Mouse (Mus musculus) heart, embryonic 11.5 days (tissue): ENCODE results near the gene Ankrd60. TPM values are rescaled to one million over a fixed set of nuclear protein-coding genes. Genes with fewer than 3 reads are reported as not detected.

ENCODE experiments used
- ATAC-seq: fragments of 200-750 bp; cut with Nextera tagmentation; replicated peaks from 2 replicates; pipeline ENCODE4 v1.8.0; 2017; ENCODE audit warnings: moderate library complexity; ENCODE audit not compliant: insufficient number of reproducible peaks, low FRiP score, low TSS enrichment
- H3K27ac ChIP-seq: fragments of 300-500 bp; sonication (generic); 2 replicates; pipeline ENCODE4 v1.5.1; 2014; ENCODE audit warnings: mild to moderate bottlenecking, low read depth, low read length
- H3K27me3 ChIP-seq: fragments of 300-500 bp; sonication (generic); 2 replicates; pipeline ENCODE4 v1.6.1; 2014; ENCODE audit warnings: mild to moderate bottlenecking, low read length, mixed read lengths; ENCODE audit not compliant: control insufficient read depth, insufficient read depth
- H3K36me3 ChIP-seq: fragments of 300-500 bp; sonication (generic); 2 replicates; pipeline ENCODE4 v1.6.1; 2014; ENCODE audit warnings: mild to moderate bottlenecking, low read length, moderate library complexity, mixed read lengths; ENCODE audit not compliant: control insufficient read depth, insufficient read depth
- H3K4me1 ChIP-seq: fragments of 300-500 bp; sonication (generic); 2 replicates; pipeline ENCODE4 v1.6.1; 2014; ENCODE audit warnings: low read length; ENCODE audit not compliant: control insufficient read depth, insufficient read depth
- H3K4me2 ChIP-seq: fragments of 300-500 bp; sonication (generic); 2 replicates; pipeline ENCODE4 v1.6.1; 2014; ENCODE audit warnings: mild to moderate bottlenecking, moderate library complexity
- H3K4me3 ChIP-seq: fragments of 300-500 bp; sonication (generic); 2 replicates; pipeline ENCODE4 v1.5.1; 2014; ENCODE audit warnings: low read depth, low read length
- H3K9ac ChIP-seq: fragments of 300-500 bp; sonication (generic); 2 replicates; pipeline ENCODE4 v1.6.1; 2014; ENCODE audit warnings: mild to moderate bottlenecking, low read depth, low read length, moderate library complexity
- H3K9me3 ChIP-seq: fragments of 300-500 bp; sonication (generic); replicated peaks from 2 replicates; pipeline ENCODE4 v1.6.1; 2016; ENCODE audit warnings: low read length; ENCODE audit not compliant: control insufficient read depth
- WGBS: fragments of 180-500 bp; shearing (Covaris S2); extraction: QIAGEN DNeasy Blood & Tissue Kit; methylation state at CpG from one replicate; pipeline ENCODE4 v1.1.7; 2014; ENCODE audit not compliant: insufficient replicate concordance; 5-methylcytosine and 5-hydroxymethylcytosine counted together
- polyA plus RNA-seq: library from polyadenylated mRNA; unstranded; fragments of >200 nt; fragmentation: Nextera tagmentation; extraction: Ambion mirVana; gene quantifications from 2 replicates; pipeline ENCODE4 v1.2.1, GENCODE M21; 2014

Gene Ankrd60
- polyA plus RNA-seq: not detected in 2 replicates

- Histone ChIP-seq H3K27ac (no peak within 1 kb of the TSS), H3K36me3 (no peaks in the 10 kb centered on the region), H3K27me3 (peaks cover 15% of the 10 kb centered on the region), H3K4me1 (no peaks in the 10 kb centered on the region), H3K4me3 (peak within 1 kb of the TSS; percentile 50), H3K4me2 (peak within 1 kb of the TSS; percentile 90), H3K9me3 (no peaks in the 10 kb centered on the region), H3K9ac (peak within 1 kb of the TSS; percentile 64)
- 11% methylated on average over 43 of the region's 58 CpGs for WGBS
- ATAC-seq: peak; percentile 39; the same call in 1 of the 2 replicates
Observed at GRCm38 (mm10) chr2:173577669-173578557, at the start of gene Ankrd60. TSS of gene Ankrd60 (minus strand) at chr2:173578365.

GRCm38 (mm10) chr2:173625786-173626185, 47.6 kb upstream of the Ankrd60 start:
- no peak for ATAC-seq
- Histone ChIP-seq H3K27me3 (no peaks in the 10 kb centered on the region), H3K4me2 (no peak overlapping the region), H3K27ac (no peak overlapping the region), H3K4me1 (no peaks in the 10 kb centered on the region), H3K9me3 (no peaks in the 10 kb centered on the region), H3K4me3 (no peak overlapping the region), H3K36me3 (no peaks in the 10 kb centered on the region), H3K9ac (no peak overlapping the region)
- 85% methylated on average over 3 of the region's 3 CpGs for WGBS

DNA sequence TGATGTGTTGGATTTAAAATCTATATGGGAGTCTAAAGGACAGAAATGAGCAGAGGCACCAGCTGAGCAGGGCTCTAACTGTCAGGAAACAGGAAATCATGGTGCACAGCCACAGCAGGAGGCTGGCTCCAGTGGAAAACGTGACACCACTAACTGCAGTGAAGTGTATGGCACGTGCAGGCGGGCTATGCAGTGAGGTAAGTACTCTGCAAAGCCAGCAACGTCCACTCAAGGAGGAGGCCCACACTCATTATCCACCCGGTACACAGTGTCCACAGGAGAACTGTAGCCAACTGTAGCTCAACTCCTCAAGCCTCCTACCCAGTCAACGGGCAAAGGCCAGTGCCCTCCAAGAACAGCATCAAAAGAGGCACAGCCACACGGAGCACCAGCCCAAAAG, 46.5 kb upstream of the Ankrd60 start:
- no peak overlapping the region for H3K9ac ChIP-seq
- no peaks in the 10 kb centered on the region for H3K4me1 ChIP-seq
- no peaks in the 10 kb centered on the region for H3K27me3 ChIP-seq
- H3K9me3 ChIP-seq: no peaks in the 10 kb centered on the region
- H3K4me2 ChIP-seq: no peak overlapping the region
- no peak overlapping the region for H3K4me3 ChIP-seq
- no peaks in the 10 kb centered on the region for H3K36me3 ChIP-seq
- H3K27ac ChIP-seq: no peak overlapping the region
- ATAC-seq: no peak
- 58% methylated on average over 7 of the region's 7 CpGs for WGBS

- H3K36me3 ChIP-seq: no peaks in the 10 kb centered on the region
- 61% methylated on average over 7 of the region's 7 CpGs for WGBS
- H3K9me3 ChIP-seq: no peaks in the 10 kb centered on the region
- no peak overlapping the region for H3K27ac ChIP-seq
- no peaks in the 10 kb centered on the region for H3K4me1 ChIP-seq
- no peak overlapping the region for H3K9ac ChIP-seq
- ATAC-seq: no peak
- no peak overlapping the region for H3K4me2 ChIP-seq
- no peaks in the 10 kb centered on the region for H3K27me3 ChIP-seq
- no peak overlapping the region for H3K4me3 ChIP-seq
Observed at GRCm38 (mm10) chr2:173622173-173622601, 44.0 kb upstream of the Ankrd60 start.

DNA sequence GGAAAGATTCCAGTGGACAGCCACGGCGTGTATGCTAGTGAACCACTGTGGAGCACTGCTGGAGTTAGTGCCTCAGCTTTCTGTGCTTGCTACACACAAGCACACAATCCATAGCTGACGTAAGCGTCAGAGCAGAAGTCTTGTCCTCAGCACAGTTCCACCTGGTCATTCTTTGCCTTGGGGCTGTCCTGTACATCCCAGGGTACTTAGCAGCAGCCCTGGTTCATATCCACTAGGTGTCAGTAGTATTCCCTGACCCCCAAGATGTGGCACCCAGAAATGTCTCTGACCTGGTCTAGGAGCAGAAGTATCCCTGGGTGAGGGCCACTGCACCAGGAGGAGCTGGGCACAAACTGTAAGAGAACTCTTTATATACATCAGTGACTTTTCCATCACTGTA, 42.5 kb upstream of the Ankrd60 start:
- Histone ChIP-seq H3K27ac (no peak overlapping the region), H3K9me3 (no peaks in the 10 kb centered on the region), H3K9ac (no peak overlapping the region), H3K36me3 (no peaks in the 10 kb centered on the region), H3K4me3 (no peak overlapping the region), H3K4me2 (no peak overlapping the region), H3K27me3 (no peaks in the 10 kb centered on the region), H3K4me1 (no peaks in the 10 kb centered on the region)
- WGBS: 84% methylated on average over 4 of the region's 4 CpGs
- ATAC-seq: no peak

GRCm38 (mm10) chr2:173619132-173619531, 41.0 kb upstream of the Ankrd60 start:
- Histone ChIP-seq H3K4me2 (no peak overlapping the region), H3K27ac (no peak overlapping the region), H3K9me3 (no peaks in the 10 kb centered on the region), H3K9ac (no peak overlapping the region), H3K4me1 (no peaks in the 10 kb centered on the region), H3K27me3 (no peaks in the 10 kb centered on the region), H3K36me3 (no peaks in the 10 kb centered on the region), H3K4me3 (no peak overlapping the region)
- 79% methylated on average over 5 of the region's 5 CpGs for WGBS
- ATAC-seq: no peak

GRCm38 (mm10) chr2:173616156-173616555, 38.0 kb upstream of the Ankrd60 start:
- no peaks in the 10 kb centered on the region for H3K27me3 ChIP-seq
- H3K27ac ChIP-seq: no peak overlapping the region
- H3K36me3 ChIP-seq: no peaks in the 10 kb centered on the region
- no peak overlapping the region for H3K4me2 ChIP-seq
- no peak overlapping the region for H3K9ac ChIP-seq
- no peak overlapping the region for H3K4me3 ChIP-seq
- 83% methylated on average over 7 of the region's 7 CpGs for WGBS
- no peaks in the 10 kb centered on the region for H3K9me3 ChIP-seq
- ATAC-seq: no peak
- H3K4me1 ChIP-seq: no peaks in the 10 kb centered on the region

GRCm38 (mm10) chr2:173615378-173616081, 37.4 kb upstream of the Ankrd60 start:
- Histone ChIP-seq H3K9ac (no peak overlapping the region), H3K4me3 (no peak overlapping the region), H3K36me3 (no peaks in the 10 kb centered on the region), H3K9me3 (no peaks in the 10 kb centered on the region), H3K27ac (no peak overlapping the region), H3K4me1 (no peaks in the 10 kb centered on the region), H3K4me2 (no peak overlapping the region), H3K27me3 (no peaks in the 10 kb centered on the region)
- 87% methylated on average over 11 of the region's 11 CpGs for WGBS
- ATAC-seq: no peak
